Mouse (Mus musculus): Measurements from ENCODE around the gene Smc3. TPM values are rescaled to one million over a fixed set of nuclear protein-coding genes. Genes with fewer than 3 reads are reported as not detected.

Gene Smc3
- polyA plus RNA-seq, 1 experiment from 2014 or later, result 79.1 TPM

DNA sequence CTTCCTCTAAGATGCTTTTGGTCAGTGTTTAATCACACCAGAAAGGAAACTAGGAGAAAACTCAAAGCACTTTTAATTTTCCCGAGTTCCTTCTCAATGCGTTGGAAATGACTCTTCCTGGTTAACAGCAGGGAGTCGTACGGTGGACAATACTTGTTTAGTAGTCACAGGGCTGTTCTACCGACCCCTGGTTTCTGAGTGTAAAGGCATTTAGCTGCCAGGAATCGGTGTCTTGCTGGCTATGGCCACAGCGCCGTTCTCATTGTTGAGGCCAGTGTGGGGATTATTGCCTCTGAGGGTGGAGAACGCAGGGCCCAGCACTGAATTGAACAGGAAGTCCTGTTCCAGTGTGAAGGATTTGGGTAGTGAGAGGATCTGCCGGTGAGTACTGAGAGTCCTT, 90.6 kb downstream of the Smc3 start:
- 0 out of 2 replicates have a peak, but pooled peaks cover 3% of the 10 kb centered on the region for H3K9me3 ChIP-seq
- 72% methylated on average over 10 of the region's 10 CpGs for WGBS
- no peak overlapping the region for H3K4me3 ChIP-seq
- H3K36me3 ChIP-seq (replicated peaks), result no peaks in the 10 kb centered on the region
- H3K4me1 ChIP-seq, result 0 out of 2 replicates have a peak, but pooled peaks cover under 1% of the 10 kb centered on the region
- DNase-seq (ENCODE audit: low spot score), result no peak
- no peak overlapping the region for H3K27ac ChIP-seq (replicated peaks)
- H3K27me3 ChIP-seq (replicated peaks; ENCODE audit: low read depth, poor library complexity, severe bottlenecking), result no peaks in the 10 kb centered on the region

GRCm38 (mm10) chr19:53694020-53694419, 93.8 kb downstream of the Smc3 start:
- no peak overlapping the region for H3K27ac ChIP-seq (replicated peaks)
- H3K27me3 ChIP-seq (replicated peaks; ENCODE audit: low read depth, poor library complexity, severe bottlenecking), result peaks cover 14% of the 10 kb centered on the region
- H3K4me1 ChIP-seq, result peaks cover 18% of the 10 kb centered on the region
- 52% methylated on average over 1 of the region's 1 CpGs for WGBS
- no peak overlapping the region for H3K4me3 ChIP-seq
- no peak for DNase-seq (ENCODE audit: low spot score)
- no peaks in the 10 kb centered on the region for H3K9me3 ChIP-seq
- H3K36me3 ChIP-seq (replicated peaks), result no peaks in the 10 kb centered on the region

Other genes starting within 250 kb of the Smc3 start
- gene Gm10197, start 228.6 kb upstream of the Smc3 start, polyA plus RNA-seq (2016; fragmentation: Nextera tagmentation; extraction: Ambion mirVana), result 2.0 and 3.6 TPM in 2 replicates
- 46.7 and 49.1 TPM in 2 replicates for gene Smndc1, start 209.8 kb upstream of the Smc3 start, polyA plus RNA-seq (2016; fragmentation: Nextera tagmentation; extraction: Ambion mirVana)
- 6.9 and 7.8 TPM in 2 replicates for gene Dusp5, start 71.3 kb upstream of the Smc3 start, polyA plus RNA-seq (2016; fragmentation: Nextera tagmentation; extraction: Ambion mirVana)
- gene Nutf2-ps1, start 11.3 kb upstream of the Smc3 start, polyA plus RNA-seq (2016; fragmentation: Nextera tagmentation; extraction: Ambion mirVana), result 567 and 585 TPM in 2 replicates
- gene Rbm20, start 76.9 kb downstream of the Smc3 start, polyA plus RNA-seq (2016; fragmentation: Nextera tagmentation; extraction: Ambion mirVana), result 0.87 and 1.2 TPM in 2 replicates

All from embryonic facial prominence, embryonic 10.5 days (tissue).